Comparison of ENCODE assay signal across 8 mouse cellular contexts in genomic region chr9:118737601-118738137, GRCm38 (mm10).
DNase-seq lines count a peak whose midpoint lies in the region; ATAC-seq lines count a peak whose summit lies in the region.

No protein-coding gene starts in this region.

- WGBS in kidney, embryonic 14.5 days: 50% methylated on average over 9 of the region's 9 CpGs
- 74% methylated on average over 9 of the region's 9 CpGs for WGBS in hindbrain, embryonic 14.5 days

- no peaks in the 10 kb centered on the region for H3K9me3 ChIP-seq in kidney, embryonic 14.5 days (ENCODE audit: control insufficient read depth, low read length)
- no peaks in the 10 kb centered on the region for H3K9me3 ChIP-seq in hindbrain, embryonic 14.5 days (ENCODE audit: control insufficient read depth, low read length)

- H3K27ac ChIP-seq in kidney, embryonic 14.5 days (ENCODE audit: low read depth, low read length): no peak overlapping the region
- no peak overlapping the region for H3K27ac ChIP-seq in hindbrain, embryonic 14.5 days

- DNase-seq in adrenal gland, postnatal 25 days: peak; percentile 75
- DNase-seq in heart, adult 11 months: peak; percentile 99
- peak; percentile 50 for DNase-seq in ovary, postnatal 36 days (ENCODE audit: low spot score)
- no peak for DNase-seq in hindbrain, embryonic 14.5 days (ENCODE audit: low spot score)
- DNase-seq in spleen, postnatal 4 days (ENCODE audit: low spot score in 2 of 2): no peak
- no peak for DNase-seq in frontal cortex, adult 2 months (ENCODE audit: extremely low spot score in 1 of 2, low spot score in 1 of 2)

- H3K4me3 ChIP-seq in kidney, embryonic 14.5 days (ENCODE audit: low read length): no peak overlapping the region
- H3K4me3 ChIP-seq in hindbrain, embryonic 14.5 days (replicated peaks; ENCODE audit: low read length): no peak overlapping the region

- H3K4me2 ChIP-seq in kidney, embryonic 14.5 days (replicated peaks; ENCODE audit: low read depth, low read length): no peak overlapping the region
- no peak overlapping the region for H3K4me2 ChIP-seq in hindbrain, embryonic 14.5 days (replicated peaks)

- no peaks in the 10 kb centered on the region for H3K36me3 ChIP-seq in kidney, embryonic 14.5 days (ENCODE audit: control insufficient read depth, insufficient read depth, low read length)
- H3K36me3 ChIP-seq in hindbrain, embryonic 14.5 days (replicated peaks; ENCODE audit: control insufficient read depth, insufficient read depth): no peaks in the 10 kb centered on the region

- H3K9ac ChIP-seq in kidney, embryonic 14.5 days (ENCODE audit: low read depth, low read length): no peak overlapping the region
- no peak overlapping the region for H3K9ac ChIP-seq in hindbrain, embryonic 14.5 days

- no peaks in the 10 kb centered on the region for H3K4me1 ChIP-seq in kidney, embryonic 14.5 days (ENCODE audit: control insufficient read depth, insufficient read depth, low read length)
- H3K4me1 ChIP-seq in hindbrain, embryonic 14.5 days (replicated peaks; ENCODE audit: control insufficient read depth, insufficient read depth, low read length): no peaks in the 10 kb centered on the region

- 0 out of 2 replicates have a peak, but pooled peaks have one; percentile 39 for ATAC-seq in kidney, embryonic 14.5 days (ENCODE audit: low FRiP score, low TSS enrichment)
- ATAC-seq in hindbrain, embryonic 14.5 days (ENCODE audit: low FRiP score): no peak
- no peak for ATAC-seq in activated CD4-positive, CD25-positive, alpha-beta regulatory T cell, adult 4 months

- H3K27me3 ChIP-seq in kidney, embryonic 14.5 days (ENCODE audit: control insufficient read depth, insufficient read depth, low read length): no peaks in the 10 kb centered on the region
- H3K27me3 ChIP-seq in hindbrain, embryonic 14.5 days (ENCODE audit: control insufficient read depth, insufficient read depth, low read length): no peaks in the 10 kb centered on the region

Comparison
In these comparisons a context has a peak if more than half of its experiments do, and no peak if none do; other contexts are left out.
1. DNase-seq: peak in adrenal gland, postnatal 25 days (single experiment), heart, adult 11 months (single experiment) and ovary, postnatal 36 days (single experiment); none in hindbrain, embryonic 14.5 days (single experiment), spleen, postnatal 4 days (0 of 2) and frontal cortex, adult 2 months (0 of 2).